Mouse (Mus musculus) small intestine, adult 2 months (tissue): ENCODE measurements around the gene Gstp1. TPM values are rescaled to one million over a fixed set of nuclear protein-coding genes. Genes with fewer than 3 reads are reported as not detected.

Experiments used
- H3K27ac ChIP-seq: fragments of 200-500 bp; 2 replicates; pipeline ENCODE4 v1.5.1; 2012; ENCODE audit warnings: low read depth, low read length, control low read depth, inconsistent platforms; ENCODE audit not compliant: insufficient read depth
- H3K27me3 ChIP-seq: fragments of 200-500 bp; 2 replicates; pipeline ENCODE4 v1.6.1; 2012; ENCODE audit warnings: mild to moderate bottlenecking, moderate library complexity, low read length, inconsistent platforms; ENCODE audit not compliant: control insufficient read depth, insufficient read depth
- H3K36me3 ChIP-seq: fragments of 200-500 bp; 2 replicates; pipeline ENCODE4 v1.6.1; 2012; ENCODE audit warnings: mild to moderate bottlenecking, low read length, control low read depth, inconsistent platforms; ENCODE audit not compliant: control insufficient read depth, insufficient read depth
- H3K4me1 ChIP-seq: fragments of 200-500 bp; 2 replicates; pipeline ENCODE4 v1.6.1; 2012; ENCODE audit warnings: low read length, inconsistent platforms, mixed read lengths; ENCODE audit not compliant: control insufficient read depth, insufficient read depth, insufficient read length
- H3K4me3 ChIP-seq: fragments of 200-500 bp; 2 replicates; pipeline ENCODE4 v1.5.1; 2012; ENCODE audit warnings: low read depth, mild to moderate bottlenecking, control low read depth, inconsistent platforms, low read length, moderate library complexity
- CTCF ChIP-seq: fragments of 200-500 bp; IDR thresholded peaks from 2 replicates; pipeline ENCODE4 v1.5.1; 2012; ENCODE audit warnings: low read depth, mild to moderate bottlenecking, control low read depth, inconsistent platforms, low read length, moderate library complexity, mixed read lengths; ENCODE audit not compliant: insufficient replicate concordance, insufficient read length; ENCODE audit errors: extremely low read depth
- POLR2A ChIP-seq: fragments of 200-500 bp; IDR thresholded peaks from 2 replicates; pipeline ENCODE4 v1.6.1; 2012; ENCODE audit warnings: low read depth, mild to moderate bottlenecking, control low read depth, inconsistent platforms, low read length, moderate library complexity
- WGBS: fragments of 180-500 bp; shearing (Covaris S2); methylation state at CpG from one replicate; pipeline ENCODE4 v1.1.7; 2018; 5-methylcytosine and 5-hydroxymethylcytosine counted together
- polyA plus RNA-seq: library from polyadenylated mRNA; depleted of rRNA; stranded (reverse); fragments of >200 nt; gene quantifications from 2 replicates; pipeline ENCODE4 v1.2.3, GENCODE M21; 2012; rRNA removed

Gene Gstp1
- polyA plus RNA-seq = 798 and 1,214 TPM in 2 replicates

- TF ChIP-seq CTCF (peak; percentile 48; the same call in 1 of the 2 replicates), POLR2A (peak; percentile 93)
- Histone ChIP-seq H3K27ac (peak within 1 kb of the TSS; percentile 93), H3K27me3 (no peaks in the 10 kb centered on the region), H3K4me1 (peaks cover 20% of the 10 kb centered on the region; the same call in 1 of the 2 replicates), H3K4me3 (peak within 1 kb of the TSS; percentile 89), H3K36me3 (peaks cover 6% of the 10 kb centered on the region)
- under 1% methylated on average over 26 of the region's 26 CpGs for WGBS
These were observed at the start of gene Gstp1 for GRCm38 (mm10) chr19:4037788-4038232. Gene Gstp1 (minus strand): TSS chr19:4037985.

DNA sequence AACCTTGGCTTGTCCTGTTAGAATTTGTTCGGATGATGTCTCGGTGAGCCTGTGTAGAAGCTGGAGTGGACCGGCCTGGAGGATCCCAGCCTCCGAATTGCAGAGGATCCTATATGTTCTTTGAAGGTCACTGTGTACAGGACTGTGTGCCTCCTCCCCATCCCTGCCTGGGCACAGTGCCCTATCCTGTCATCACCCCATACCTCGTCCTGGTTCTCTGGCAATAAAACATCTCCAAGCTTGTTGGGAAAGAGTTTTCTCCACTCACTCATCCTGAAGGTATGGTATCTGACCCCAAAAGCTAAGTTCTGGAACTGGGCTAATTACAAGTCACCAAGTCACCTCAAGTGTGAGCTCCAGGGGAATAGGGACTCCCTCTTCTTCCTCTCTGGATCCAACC lies 49.3 kb upstream of the Gstp1 start:
- H3K27ac ChIP-seq = no peak overlapping the region
- 73% methylated on average over 5 of the region's 5 CpGs for WGBS
- H3K4me1 ChIP-seq = no peaks in the 10 kb centered on the region
- H3K27me3 ChIP-seq = no peaks in the 10 kb centered on the region
- no peaks in the 10 kb centered on the region for H3K36me3 ChIP-seq
- TF ChIP-seq POLR2A (no peak), CTCF (no peak)
- no peak overlapping the region for H3K4me3 ChIP-seq

- Histone ChIP-seq H3K4me3 (no peak overlapping the region), H3K27ac (no peak overlapping the region), H3K4me1 (no peaks in the 10 kb centered on the region), H3K36me3 (no peaks in the 10 kb centered on the region), H3K27me3 (no peaks in the 10 kb centered on the region)
- WGBS = 91% methylated on average over 15 of the region's 15 CpGs
- TF ChIP-seq CTCF = no peak
- TF ChIP-seq POLR2A = no peak
These were observed 48.4 kb upstream of the Gstp1 start for GRCm38 (mm10) chr19:4086156-4086555.

GRCm38 (mm10) chr19:4084984-4085383 lies 47.2 kb upstream of the Gstp1 start:
- H3K36me3 ChIP-seq = no peaks in the 10 kb centered on the region
- WGBS = 85% methylated on average over 1 of the region's 1 CpGs
- 0 out of 2 replicates have a peak, but pooled peaks have one; percentile 24 for TF ChIP-seq CTCF
- no peak for TF ChIP-seq POLR2A
- no peak overlapping the region for H3K4me3 ChIP-seq
- no peaks in the 10 kb centered on the region for H3K27me3 ChIP-seq
- no peak overlapping the region for H3K27ac ChIP-seq
- H3K4me1 ChIP-seq = no peaks in the 10 kb centered on the region

- H3K4me1 ChIP-seq = no peaks in the 10 kb centered on the region; the same call in 1 of the 2 replicates
- no peak overlapping the region for H3K27ac ChIP-seq
- H3K4me3 ChIP-seq = no peak overlapping the region
- no peak for TF ChIP-seq CTCF
- no peak for TF ChIP-seq POLR2A
- no peaks in the 10 kb centered on the region for H3K36me3 ChIP-seq
- no peaks in the 10 kb centered on the region for H3K27me3 ChIP-seq
- WGBS = 69% methylated on average over 8 of the region's 8 CpGs
These were observed 46.0 kb upstream of the Gstp1 start for GRCm38 (mm10) chr19:4083826-4084225.

GRCm38 (mm10) chr19:4083316-4083715 lies 45.5 kb upstream of the Gstp1 start:
- 90% methylated on average over 7 of the region's 7 CpGs for WGBS
- H3K36me3 ChIP-seq = no peaks in the 10 kb centered on the region
- TF ChIP-seq CTCF = no peak
- no peak for TF ChIP-seq POLR2A

GRCm38 (mm10) chr19:4082219-4082965 lies 44.6 kb upstream of the Gstp1 start:
- TF ChIP-seq POLR2A (no peak), CTCF (no peak)
- no peak overlapping the region for H3K4me3 ChIP-seq
- no peaks in the 10 kb centered on the region for H3K27me3 ChIP-seq
- H3K36me3 ChIP-seq = no peaks in the 10 kb centered on the region
- no peak overlapping the region for H3K27ac ChIP-seq
- 80% methylated on average over 11 of the region's 11 CpGs for WGBS
- H3K4me1 ChIP-seq = no peaks in the 10 kb centered on the region; the same call in 1 of the 2 replicates

More at GRCm38 (mm10) chr19:4083316-4083715, 45.5 kb upstream of the Gstp1 start:
- Histone ChIP-seq H3K27me3 (no peaks in the 10 kb centered on the region), H3K4me1 (no peaks in the 10 kb centered on the region; the same call in 1 of the 2 replicates), H3K27ac (no peak overlapping the region), H3K4me3 (no peak overlapping the region)

DNA sequence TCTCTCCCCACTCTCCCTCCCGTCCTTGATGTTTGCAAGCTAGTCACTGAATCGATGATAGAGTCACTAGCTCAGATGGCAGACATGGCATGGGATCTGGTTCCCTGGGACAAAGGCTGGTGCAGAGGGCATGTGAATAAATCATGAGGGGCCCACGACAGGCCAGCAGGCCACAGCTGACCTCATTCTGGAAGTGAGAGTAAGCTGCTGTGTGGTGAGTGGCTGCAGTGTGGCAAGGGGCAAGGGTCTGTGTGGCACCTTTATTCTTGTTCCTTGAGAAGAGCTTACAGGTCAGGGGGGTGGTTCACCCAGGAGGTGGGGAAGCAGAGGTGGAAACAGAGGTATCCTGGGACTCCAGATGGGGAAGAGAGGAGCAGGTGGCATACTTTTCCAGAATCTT lies 43.6 kb upstream of the Gstp1 start, which contains the start of gene Cabp2:
Cabp2 (plus strand) TSS at position 185 of the 400 bp plus-strand sequence.
- H3K4me1 ChIP-seq = no peaks in the 10 kb centered on the region; the same call in 1 of the 2 replicates
- TF ChIP-seq CTCF (no peak), POLR2A (no peak)
- H3K4me3 ChIP-seq = no peak within 1 kb of the TSS
- WGBS = 81% methylated on average over 3 of the region's 3 CpGs
- no peaks in the 10 kb centered on the region for H3K36me3 ChIP-seq
- H3K27me3 ChIP-seq = no peaks in the 10 kb centered on the region
- no peak within 1 kb of the TSS for H3K27ac ChIP-seq
